Mouse (Mus musculus) left cerebral cortex, adult 11 months (tissue): Measurements from ENCODE around the gene Acot4.
"Not testable (repeated sequence)": the region's sequence is repeated elsewhere in the genome, so short reads cannot be mapped to it uniquely, and the experiment has no call there.

ENCODE experiments used
- DNase-seq: peaks from one replicate; pipeline ENCODE4 v3.0.0; 2022; ENCODE audit warnings: low spot score

The Acot4 gene

GRCm38 (mm10) chr12:84077371-84077990, 39.3 kb downstream of the Acot4 start:
- DNase-seq = no peak

DNA sequence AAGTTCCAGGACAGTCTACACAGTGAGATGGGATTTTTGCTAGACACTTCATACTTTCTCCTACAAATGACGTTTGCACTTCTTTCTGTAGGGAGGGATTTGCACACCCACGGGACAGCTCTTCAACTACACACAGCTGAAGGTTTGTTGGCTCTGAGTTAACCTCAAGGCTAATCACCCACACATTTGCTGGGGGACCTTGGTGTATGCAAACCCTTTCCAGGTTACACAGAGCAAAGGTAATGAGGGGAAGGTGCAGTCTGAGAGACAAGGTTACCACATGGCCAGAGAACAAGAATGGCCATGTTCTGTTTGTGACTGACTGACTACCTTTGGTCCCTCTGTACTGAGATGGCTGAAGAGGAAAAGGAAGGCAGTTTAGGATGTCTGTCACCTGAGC, 45.7 kb downstream of the Acot4 start:
- no peak for DNase-seq

GRCm38 (mm10) chr12:84084581-84084980, 46.4 kb downstream of the Acot4 start:
- DNase-seq = no peak

DNA sequence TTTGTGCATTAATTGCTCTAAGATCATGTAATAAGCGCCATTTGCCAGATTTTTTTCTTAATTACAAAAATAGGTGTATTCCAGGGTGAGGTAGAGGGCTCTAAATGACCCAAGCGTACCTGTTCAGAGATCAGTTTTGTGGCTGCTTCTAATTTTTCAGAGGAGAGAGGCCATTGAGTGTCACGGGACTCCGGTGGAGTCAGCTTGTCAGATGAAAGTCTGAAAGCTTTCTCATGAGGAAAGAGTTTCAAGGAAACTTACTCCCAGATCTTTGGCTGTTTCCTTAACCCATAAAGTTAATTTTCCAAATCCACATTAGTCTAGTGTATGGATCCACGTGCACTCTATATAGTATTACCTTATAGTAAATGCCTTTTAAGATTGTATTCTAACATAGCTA, 56.5 kb downstream of the Acot4 start:
- not testable (repeated sequence) for DNase-seq
